Mouse (Mus musculus) mature B cell (primary cell): Measurements from ENCODE around the gene Zc3h12c.
"Not testable (repeated sequence)": the region's sequence is repeated elsewhere in the genome, so short reads cannot be mapped to it uniquely, and the experiment has no call there.

Experiments used
- in situ Hi-C: fragments of 300-500 bp; cut with MboI; formaldehyde crosslinking; loops from 2 replicates; pipeline ENCODE4 v1.14.3; 2019

Zc3h12c gene

GRCm38 (mm10) chr9:52102060-52102844 lies 66.1 kb downstream of the Zc3h12c start:
- in situ Hi-C loops = no loop called here

- in situ Hi-C loops = no loop called here
Observed at GRCm38 (mm10) chr9:52100426-52100825, 67.9 kb downstream of the Zc3h12c start.

- in situ Hi-C loops = no loop called here
Observed at GRCm38 (mm10) chr9:52098600-52098999, 69.8 kb downstream of the Zc3h12c start.

- in situ Hi-C loops = no loop called here
Observed at GRCm38 (mm10) chr9:52097386-52097785, 71.0 kb downstream of the Zc3h12c start.

- in situ Hi-C loops = no loop called here
Observed at GRCm38 (mm10) chr9:52095666-52096065, 72.7 kb downstream of the Zc3h12c start.

GRCm38 (mm10) chr9:52094471-52094980 lies 73.8 kb downstream of the Zc3h12c start:
- in situ Hi-C loops = no loop called here

- in situ Hi-C loops = no loop called here
Observed at GRCm38 (mm10) chr9:52094016-52094415, 74.4 kb downstream of the Zc3h12c start.

- in situ Hi-C loops = no loop called here
Observed at GRCm38 (mm10) chr9:52093108-52093507, 75.3 kb downstream of the Zc3h12c start.

- in situ Hi-C loops = no loop called here
Observed at GRCm38 (mm10) chr9:52092311-52092710, 76.1 kb downstream of the Zc3h12c start.

- in situ Hi-C loops = no loop called here
Observed at GRCm38 (mm10) chr9:52091752-52092151, 76.6 kb downstream of the Zc3h12c start.

- in situ Hi-C loops = loop anchor here (10.0 kb wide), 1 partner anchor 98 kb away; no protein-coding TSS in a partner anchor
Observed at GRCm38 (mm10) chr9:52082414-52082813, 86.0 kb downstream of the Zc3h12c start.

- in situ Hi-C loops = loop anchor here (10.0 kb wide), 1 partner anchor 97 kb away; no protein-coding TSS in a partner anchor
Observed at GRCm38 (mm10) chr9:52081979-52082378, 86.4 kb downstream of the Zc3h12c start.

- in situ Hi-C loops = no loop called here
Observed at GRCm38 (mm10) chr9:52077692-52078091, 90.7 kb downstream of the Zc3h12c start.

GRCm38 (mm10) chr9:52076089-52076488 lies 92.3 kb downstream of the Zc3h12c start:
- in situ Hi-C loops = no loop called here

GRCm38 (mm10) chr9:52072202-52072601 lies 96.2 kb downstream of the Zc3h12c start:
- in situ Hi-C loops = no loop called here

GRCm38 (mm10) chr9:52071352-52071751 lies 97.0 kb downstream of the Zc3h12c start:
- in situ Hi-C loops = not testable (repeated sequence)

- in situ Hi-C loops = no loop called here
Observed at GRCm38 (mm10) chr9:52070052-52070451, 98.3 kb downstream of the Zc3h12c start.
